Mouse (Mus musculus) thymus, adult 2 months (tissue): Measurements from ENCODE around the gene Gng2. TPM values are rescaled to one million over a fixed set of nuclear protein-coding genes. Genes with fewer than 3 reads are reported as not detected.

ENCODE experiments used
- DNase-seq: peaks from one replicate; pipeline ENCODE4 v3.0.0; 2021
- H3K27ac ChIP-seq: fragments of 200-500 bp; 2 replicates; pipeline ENCODE4 v1.5.1; 2012; ENCODE audit warnings: low read length, control low read depth; ENCODE audit not compliant: control insufficient read depth, insufficient read depth
- H3K27me3 ChIP-seq: fragments of 200-500 bp; 2 replicates; pipeline ENCODE4 v1.6.1; 2012; ENCODE audit warnings: mild to moderate bottlenecking, low read length, moderate library complexity, mixed read lengths; ENCODE audit not compliant: control insufficient read depth, insufficient read depth
- H3K36me3 ChIP-seq: fragments of 200-500 bp; 2 replicates; pipeline ENCODE4 v1.6.1; 2012; ENCODE audit warnings: mild to moderate bottlenecking, low read length, moderate library complexity; ENCODE audit not compliant: control insufficient read depth, insufficient read depth
- H3K4me1 ChIP-seq: fragments of 200-500 bp; replicated peaks from 2 replicates; pipeline ENCODE4 v1.6.1; 2012; ENCODE audit warnings: low read length; ENCODE audit not compliant: control insufficient read depth, insufficient read depth
- H3K4me3 ChIP-seq: fragments of 200-500 bp; 2 replicates; pipeline ENCODE4 v1.5.1; 2012; ENCODE audit warnings: mild to moderate bottlenecking, low read length, control low read depth, moderate library complexity; ENCODE audit not compliant: control insufficient read depth, insufficient read depth
- CTCF ChIP-seq: fragments of 200-500 bp; IDR thresholded peaks from 2 replicates; pipeline ENCODE4 v1.5.1; 2012; ENCODE audit warnings: mild to moderate bottlenecking, control low read depth, low read length, moderate library complexity, borderline replicate concordance; ENCODE audit not compliant: control insufficient read depth, poor library complexity, insufficient read depth; ENCODE audit errors: extremely low read depth
- POLR2A ChIP-seq: fragments of 200-500 bp; IDR thresholded peaks from 2 replicates; pipeline ENCODE4 v1.6.1; 2012; ENCODE audit warnings: mild to moderate bottlenecking, low read length, control low read depth, moderate library complexity; ENCODE audit not compliant: control insufficient read depth, poor library complexity, insufficient read depth; ENCODE audit errors: extremely low read depth
- WGBS: fragments of 180-500 bp; shearing (Covaris S2); methylation state at CpG from one replicate; pipeline ENCODE4 v1.1.7; 2018; 5-methylcytosine and 5-hydroxymethylcytosine counted together
- polyA plus RNA-seq: library from polyadenylated mRNA; depleted of rRNA; stranded (reverse); fragments of >200 nt; gene quantifications from 2 replicates; pipeline ENCODE4 v1.2.3, GENCODE M21; 2012; rRNA removed

Gene Gng2
- 12.3 and 14.0 TPM in 2 replicates for polyA plus RNA-seq

DNA sequence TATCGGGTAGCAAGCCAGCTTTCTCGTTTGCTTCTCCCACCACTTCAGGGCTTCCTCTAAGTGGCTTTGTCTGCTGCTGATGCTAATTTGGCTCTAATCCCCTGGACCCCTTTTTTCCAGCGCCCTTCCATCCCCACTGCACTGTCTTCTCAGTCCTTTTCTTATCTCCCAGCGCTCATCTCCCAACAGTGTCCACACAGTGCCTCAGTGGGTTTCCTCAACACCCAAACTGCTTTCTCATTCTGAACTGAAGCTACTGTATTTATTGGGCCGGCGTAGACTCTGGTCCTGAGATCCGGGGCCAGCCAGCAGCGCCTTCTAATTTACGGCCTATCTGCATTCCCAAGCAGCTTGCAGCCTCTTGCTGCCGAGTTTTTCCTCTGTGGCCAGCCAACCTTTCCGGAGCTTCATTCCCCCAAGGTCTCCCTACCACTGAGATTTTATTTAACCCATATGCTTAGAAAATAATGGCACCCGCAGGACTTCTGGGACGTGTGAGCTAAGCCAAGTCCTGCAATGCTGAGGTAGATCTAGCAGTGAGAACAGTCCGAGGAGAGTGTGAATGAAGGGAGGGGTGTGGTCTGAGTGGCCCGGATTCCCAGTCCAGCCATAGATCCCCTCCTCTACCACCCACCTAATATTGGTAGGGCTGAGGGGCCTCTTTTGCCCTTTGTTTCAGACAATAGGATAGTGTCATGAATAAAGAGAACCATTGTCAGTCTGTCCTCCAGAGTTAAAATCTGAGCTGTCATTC, at the start of gene Gng2:
Gene Gng2, minus strand, starts transcription at position 357 of the 754 bp plus-strand sequence.
- 67% methylated on average over 15 of the region's 15 CpGs for WGBS
- no peak for TF ChIP-seq CTCF
- TF ChIP-seq POLR2A: no peak
- no peaks in the 10 kb centered on the region for H3K36me3 ChIP-seq
- peaks cover 13% of the 10 kb centered on the region for H3K4me1 ChIP-seq
- no peak within 1 kb of the TSS for H3K27ac ChIP-seq
- peak within 1 kb of the TSS; percentile 27 for H3K4me3 ChIP-seq
- no peak for DNase-seq
- H3K27me3 ChIP-seq: no peaks in the 10 kb centered on the region

DNA sequence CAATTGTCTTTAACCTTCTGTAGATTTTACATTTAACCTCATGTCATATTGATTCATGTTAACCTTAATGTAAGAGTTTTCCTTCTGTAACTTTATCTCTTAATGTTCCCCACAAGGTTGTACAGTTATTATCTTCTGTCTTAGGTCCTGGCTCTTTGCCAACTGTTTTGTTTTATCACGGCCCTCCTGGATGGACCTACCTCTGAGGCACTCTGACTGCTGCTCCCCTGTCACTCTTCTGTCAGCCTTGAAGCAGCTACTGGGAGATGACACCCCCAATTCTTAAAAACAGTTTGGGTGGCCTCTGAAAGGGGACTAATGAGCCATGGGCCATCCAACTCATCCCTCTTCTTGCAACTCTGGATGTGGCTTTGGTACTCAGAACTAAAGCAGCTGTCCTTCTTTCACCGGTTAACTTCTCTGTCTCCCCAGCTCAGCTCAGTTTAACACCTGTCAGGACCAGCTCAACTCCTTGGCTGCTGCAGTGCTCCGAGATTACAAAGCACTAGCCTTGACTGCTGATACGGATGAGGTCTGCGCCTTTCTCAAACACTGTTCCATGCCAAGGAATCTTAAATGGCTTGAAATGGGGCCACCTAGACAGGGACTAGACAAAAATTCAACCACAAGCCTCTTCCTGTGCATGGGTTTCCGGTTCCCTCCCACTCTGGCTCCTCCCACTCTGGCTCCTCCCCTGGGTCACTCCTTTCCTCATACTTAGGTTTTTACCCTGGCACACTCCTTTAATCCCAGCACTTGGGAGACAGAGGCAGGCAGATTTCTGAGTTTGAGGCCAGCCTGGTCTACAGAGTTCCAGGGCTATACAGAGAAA, 47.7 kb upstream of the Gng2 start:
- Histone ChIP-seq H3K27ac (peak overlapping the region; percentile 98), H3K4me1 (peaks cover 15% of the 10 kb centered on the region), H3K27me3 (no peaks in the 10 kb centered on the region), H3K4me3 (peak overlapping the region; percentile 33), H3K36me3 (no peaks in the 10 kb centered on the region)
- WGBS: 2% methylated on average over 6 of the region's 6 CpGs
- peak; percentile 80 for DNase-seq
- TF ChIP-seq POLR2A (0 out of 2 replicates have a peak, but pooled peaks have one; percentile 23), CTCF (no peak)

DNA sequence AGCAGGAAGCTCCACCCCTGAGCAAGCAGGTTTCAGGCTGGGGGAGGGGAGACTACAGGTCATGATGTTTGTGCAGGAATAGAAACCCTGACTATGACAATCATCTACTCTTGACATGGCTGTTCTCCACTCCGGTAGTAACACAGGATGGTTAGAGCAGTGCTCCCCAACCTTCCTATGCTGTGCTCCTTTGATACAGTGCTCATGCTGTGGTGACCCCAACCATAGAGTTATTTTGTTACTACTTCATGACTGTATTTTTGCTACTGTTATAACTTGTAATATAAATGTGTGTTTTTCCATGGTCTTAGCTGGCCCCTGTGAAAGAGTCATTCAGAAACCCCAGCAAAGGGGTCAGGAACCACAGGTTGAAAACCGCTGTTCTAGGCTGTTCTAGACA, 46.5 kb upstream of the Gng2 start:
- no peaks in the 10 kb centered on the region for H3K27me3 ChIP-seq
- no peak for DNase-seq
- no peak overlapping the region for H3K4me3 ChIP-seq
- no peaks in the 10 kb centered on the region for H3K36me3 ChIP-seq
- H3K27ac ChIP-seq: no peak overlapping the region
- H3K4me1 ChIP-seq: peaks cover 15% of the 10 kb centered on the region
- TF ChIP-seq POLR2A (no peak), CTCF (no peak)
- 91% methylated on average over 2 of the region's 2 CpGs for WGBS

DNA sequence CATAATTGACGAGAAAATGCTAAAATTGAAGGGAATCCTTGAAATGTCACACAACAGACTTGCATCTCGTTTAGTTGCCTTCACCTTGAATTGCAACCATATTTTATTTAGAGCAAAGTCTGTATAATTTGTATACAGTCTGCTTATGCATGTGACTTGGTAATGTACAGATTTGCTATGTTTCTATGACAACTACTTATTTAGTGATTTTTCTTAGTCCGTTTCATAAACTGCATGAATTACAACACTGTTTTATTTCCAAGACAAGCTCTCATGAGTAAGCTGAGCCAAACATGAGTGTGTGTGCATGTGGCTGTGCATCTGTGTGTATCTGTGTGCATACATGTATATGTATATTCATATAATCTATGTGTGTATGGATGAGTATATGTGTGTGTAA, 42.1 kb upstream of the Gng2 start:
- Histone ChIP-seq H3K36me3 (no peaks in the 10 kb centered on the region), H3K4me1 (0 out of 2 replicates have a peak, but pooled peaks cover 3% of the 10 kb centered on the region), H3K4me3 (no peak overlapping the region), H3K27me3 (no peaks in the 10 kb centered on the region), H3K27ac (no peak overlapping the region)
- WGBS: 92% methylated on average over 3 of the region's 3 CpGs
- DNase-seq: no peak
- TF ChIP-seq POLR2A: no peak
- no peak for TF ChIP-seq CTCF

DNA sequence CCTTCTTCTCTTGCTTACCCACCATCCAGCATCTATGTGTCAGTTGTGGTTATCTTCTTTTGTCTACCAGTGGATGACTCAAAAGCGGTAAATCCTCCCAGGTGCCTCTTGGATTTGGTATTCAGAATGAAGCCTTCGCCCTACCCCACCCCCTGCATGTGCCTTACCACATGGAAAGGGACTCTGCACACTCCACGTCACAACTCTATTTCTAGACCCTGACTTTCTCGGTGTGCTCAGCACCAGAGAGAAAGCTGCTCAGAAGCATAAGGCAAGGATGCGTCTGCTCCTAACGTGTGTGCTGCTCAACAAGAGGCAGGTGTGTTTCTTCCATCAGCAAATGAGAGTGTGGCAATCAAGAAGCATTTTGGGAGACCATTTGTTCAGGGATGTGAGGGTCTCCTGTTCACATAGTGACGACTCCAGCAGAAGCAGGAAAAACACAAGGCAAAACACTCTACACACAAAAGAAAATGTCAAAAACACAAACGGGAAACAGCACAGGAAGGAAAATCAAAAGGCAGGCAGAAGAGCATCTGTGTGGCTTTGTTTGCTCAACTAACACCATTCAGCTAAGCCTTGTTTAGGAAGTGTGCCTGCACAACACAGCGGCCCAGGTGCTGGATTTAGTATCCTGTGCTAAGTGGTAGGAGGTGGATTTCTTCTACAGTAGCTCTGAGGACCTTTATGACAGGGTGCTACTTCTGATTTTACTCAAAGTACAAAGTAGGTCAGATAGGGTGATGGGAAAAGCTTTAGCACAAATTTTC, 35.3 kb upstream of the Gng2 start:
- Histone ChIP-seq H3K27me3 (no peaks in the 10 kb centered on the region), H3K4me3 (no peak overlapping the region), H3K27ac (peak overlapping the region; percentile 89), H3K4me1 (peaks cover 11% of the 10 kb centered on the region), H3K36me3 (no peaks in the 10 kb centered on the region)
- 12% methylated on average over 9 of the region's 9 CpGs for WGBS
- peak; percentile 22 for DNase-seq
- no peak for TF ChIP-seq CTCF
- TF ChIP-seq POLR2A: no peak

DNA sequence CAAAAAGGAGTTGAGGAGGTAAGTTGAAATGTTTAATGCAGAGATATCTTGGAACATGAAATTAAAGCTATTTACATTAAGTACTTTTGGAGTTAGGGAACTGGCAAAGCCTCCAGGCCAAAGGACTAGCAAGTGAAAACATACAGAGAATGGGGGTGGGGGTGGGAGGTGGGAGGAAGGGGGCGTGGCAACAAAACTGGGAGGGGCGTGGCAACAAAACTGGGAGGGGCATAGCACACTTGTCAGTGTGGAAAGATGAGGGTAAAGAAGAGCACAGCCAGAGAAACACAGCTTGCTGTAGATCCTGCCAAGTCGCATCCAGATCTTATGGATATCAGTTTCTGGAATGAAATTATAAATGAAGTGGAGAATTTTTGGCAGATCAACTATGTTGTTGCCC, 30.0 kb upstream of the Gng2 start:
- Histone ChIP-seq H3K4me1 (peaks cover 7% of the 10 kb centered on the region), H3K27me3 (no peaks in the 10 kb centered on the region), H3K27ac (no peak overlapping the region), H3K4me3 (no peak overlapping the region), H3K36me3 (no peaks in the 10 kb centered on the region)
- DNase-seq: no peak
- 82% methylated on average over 3 of the region's 3 CpGs for WGBS
- no peak for TF ChIP-seq POLR2A
- TF ChIP-seq CTCF: no peak
